Mouse (Mus musculus): ENCODE measurements around the gene Polq. TPM values are rescaled to one million over a fixed set of nuclear protein-coding genes. Genes with fewer than 3 reads are reported as not detected.

Gene Polq
- polyA plus RNA-seq (2012; rRNA removed): 4.3 and 4.4 TPM in 2 replicates

DNA sequence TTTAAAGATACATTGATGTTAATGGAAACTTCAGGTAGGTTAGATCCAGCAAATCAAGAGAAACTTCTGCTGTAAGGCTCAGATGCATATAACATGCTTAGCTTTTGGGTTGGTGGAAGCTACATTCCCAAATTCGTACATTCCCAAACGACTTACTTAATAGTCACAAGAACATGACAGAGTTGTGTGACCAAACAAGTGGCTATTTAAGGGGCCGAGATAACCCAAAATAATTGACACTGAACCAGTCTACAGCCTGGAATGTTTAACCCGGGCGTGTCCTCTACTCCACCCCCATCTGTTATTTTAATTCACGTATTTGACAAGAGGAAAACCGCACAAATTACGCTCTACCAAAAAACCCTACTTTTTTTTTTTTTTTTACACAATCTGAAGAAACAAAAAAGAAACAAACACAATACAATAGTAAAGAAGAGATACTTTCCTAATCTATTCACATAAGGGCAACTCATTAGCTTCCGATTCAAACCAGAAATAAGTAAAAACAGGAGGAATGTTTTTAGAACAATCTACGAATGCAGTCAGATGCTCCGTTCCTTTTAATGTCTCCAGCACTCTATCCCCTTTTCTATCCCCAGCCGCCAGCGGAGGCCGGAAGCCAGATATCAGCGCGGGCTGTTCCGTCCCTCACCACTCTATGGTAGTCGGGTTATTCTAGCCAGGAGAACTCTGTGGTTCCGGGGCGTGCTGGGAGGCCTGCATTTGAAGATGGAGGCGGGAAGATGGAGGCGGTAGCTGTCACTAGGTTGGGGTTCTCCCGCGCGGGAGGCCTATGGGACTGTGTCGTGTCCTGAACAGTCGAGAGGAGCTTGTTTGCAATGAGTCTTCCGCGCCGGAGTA lies at the start of gene Polq:
Gene Polq (plus strand): TSS at position 726 of the 861 bp plus-strand sequence.
- peak; percentile 98 for DNase-seq (ENCODE audit: low read depth)
- no peak for TF ChIP-seq CTCF (IDR thresholded peaks at IDR 0.05; ENCODE audit: borderline replicate concordance, extremely low read depth, insufficient read depth, insufficient read length)
- peak; percentile 30; the same call in 1 of the 2 replicates for TF ChIP-seq POLR2A (IDR thresholded peaks at IDR 0.05; ENCODE audit: borderline replicate concordance, extremely low read depth, insufficient read depth, insufficient read length, poor library complexity, severe bottlenecking)

DNA sequence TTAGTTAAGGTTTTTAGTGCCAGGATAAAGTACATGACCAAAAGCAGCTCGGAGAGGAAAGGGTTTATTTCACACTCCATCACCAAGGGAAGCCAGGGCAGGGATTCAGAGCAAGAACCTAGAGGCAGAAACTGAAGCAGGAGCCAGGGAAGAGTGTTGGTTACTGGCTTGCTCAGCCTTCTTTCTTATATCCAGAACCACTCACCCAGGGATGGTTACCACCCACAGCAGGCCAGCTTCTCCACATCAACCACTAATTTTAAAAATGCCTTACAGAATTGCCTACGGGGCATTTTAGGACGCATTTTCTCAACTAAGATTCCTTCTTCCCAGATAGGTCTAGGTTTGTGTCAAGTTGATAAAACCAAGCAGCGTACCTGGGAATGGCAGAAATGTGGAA lies 48.2 kb upstream of the Polq start:
- TF ChIP-seq POLR2A (IDR thresholded peaks at IDR 0.05; ENCODE audit: borderline replicate concordance, extremely low read depth, insufficient read depth, insufficient read length, poor library complexity, severe bottlenecking) (no peak), CTCF (IDR thresholded peaks at IDR 0.05; ENCODE audit: borderline replicate concordance, extremely low read depth, insufficient read depth, insufficient read length) (no peak)
- DNase-seq (ENCODE audit: low read depth): no peak

DNA sequence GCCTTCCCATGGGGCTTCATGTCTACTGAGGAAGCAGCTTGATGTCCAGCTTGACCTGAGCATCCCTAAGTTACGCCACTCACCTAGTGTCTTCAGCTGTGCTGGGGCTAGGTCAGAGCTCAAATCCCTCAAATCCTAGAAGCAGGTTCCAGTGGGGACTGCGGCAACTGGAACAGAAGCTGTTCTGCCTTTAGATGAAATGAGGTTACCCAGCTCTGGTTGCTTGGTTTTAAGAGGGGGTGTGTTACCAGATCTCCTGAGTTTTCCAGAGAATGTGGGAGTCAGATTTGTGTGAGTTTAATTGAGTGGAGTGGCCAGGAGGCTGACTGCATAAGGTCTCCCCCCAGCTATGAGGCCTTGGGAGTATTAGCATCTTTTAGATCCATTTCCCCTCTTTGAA lies 32.5 kb upstream of the Polq start:
- no peak for TF ChIP-seq CTCF (IDR thresholded peaks at IDR 0.05; ENCODE audit: borderline replicate concordance, extremely low read depth, insufficient read depth, insufficient read length)
- no peak for TF ChIP-seq POLR2A (IDR thresholded peaks at IDR 0.05; ENCODE audit: borderline replicate concordance, extremely low read depth, insufficient read depth, insufficient read length, poor library complexity, severe bottlenecking)
- DNase-seq (ENCODE audit: low read depth): no peak

DNA sequence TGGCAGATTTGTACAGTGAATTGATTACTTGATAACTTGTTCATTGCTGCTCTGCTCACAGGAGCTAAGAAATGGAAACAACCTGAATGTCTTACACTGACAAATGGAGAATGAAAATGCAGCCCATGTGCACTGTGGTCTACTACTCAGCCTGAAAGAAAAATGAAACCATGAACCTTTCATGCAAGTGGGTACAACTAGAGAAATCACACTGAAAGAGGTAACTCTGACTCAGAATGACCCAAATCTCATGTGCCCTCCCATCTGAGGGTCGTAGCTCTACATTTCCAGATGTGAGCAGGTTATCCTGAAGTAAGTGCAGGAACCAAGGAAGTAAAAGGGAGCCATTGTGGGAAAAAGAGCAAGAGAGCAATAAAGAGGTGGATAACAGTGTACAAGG lies 27.8 kb upstream of the Polq start:
- TF ChIP-seq CTCF (IDR thresholded peaks at IDR 0.05; ENCODE audit: borderline replicate concordance, extremely low read depth, insufficient read depth, insufficient read length): no peak
- no peak for TF ChIP-seq POLR2A (IDR thresholded peaks at IDR 0.05; ENCODE audit: borderline replicate concordance, extremely low read depth, insufficient read depth, insufficient read length, poor library complexity, severe bottlenecking)
- no peak for DNase-seq (ENCODE audit: low read depth)

DNA sequence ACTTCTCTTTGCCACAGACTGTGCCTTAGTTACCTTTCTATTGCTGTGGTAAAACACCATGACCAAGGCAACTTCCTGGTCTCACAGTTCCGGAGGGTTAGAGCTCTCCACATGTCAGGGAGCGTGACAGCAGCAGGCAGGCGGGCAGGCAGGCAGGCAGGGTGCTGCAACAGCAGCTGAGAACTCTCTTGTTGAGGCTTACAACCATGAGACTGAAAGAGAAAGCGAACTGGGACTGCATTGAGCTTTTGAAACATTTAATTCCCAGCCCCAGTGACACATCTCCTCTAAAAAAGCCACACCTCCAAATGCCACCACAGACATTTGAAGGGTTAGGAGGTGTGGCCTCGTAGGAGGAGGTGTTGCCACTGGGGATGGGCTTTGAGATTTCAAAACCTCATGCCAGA lies 25.9 kb upstream of the Polq start:
- TF ChIP-seq POLR2A (IDR thresholded peaks at IDR 0.05; ENCODE audit: borderline replicate concordance, extremely low read depth, insufficient read depth, insufficient read length, poor library complexity, severe bottlenecking) (no peak), CTCF (IDR thresholded peaks at IDR 0.05; ENCODE audit: borderline replicate concordance, extremely low read depth, insufficient read depth, insufficient read length) (no peak)

DNA sequence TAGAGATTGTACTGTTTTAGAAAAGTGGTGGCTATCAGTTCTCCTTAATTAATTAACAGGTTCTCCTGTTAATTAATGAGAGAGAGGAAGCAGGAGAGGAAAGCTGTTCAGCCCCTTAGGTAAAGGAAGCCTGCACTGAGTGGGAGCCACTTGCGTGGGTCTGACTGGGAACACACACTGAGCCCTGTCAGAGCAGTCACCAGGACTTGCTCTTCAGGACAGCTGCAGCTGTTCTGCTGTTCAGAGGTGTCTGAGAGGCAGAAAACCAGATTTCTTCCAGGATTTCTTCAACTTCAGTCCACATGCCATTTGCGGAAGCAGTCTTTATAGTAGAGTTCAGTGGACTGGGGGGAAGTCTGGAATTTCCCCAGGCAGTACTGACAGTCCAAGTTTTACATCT lies 24.2 kb upstream of the Polq start:
- TF ChIP-seq CTCF (IDR thresholded peaks at IDR 0.05; ENCODE audit: borderline replicate concordance, extremely low read depth, insufficient read depth, insufficient read length) (no peak), POLR2A (IDR thresholded peaks at IDR 0.05; ENCODE audit: borderline replicate concordance, extremely low read depth, insufficient read depth, insufficient read length, poor library complexity, severe bottlenecking) (no peak)
- no peak for DNase-seq (ENCODE audit: low read depth)

More for the DNA sequence above, 25.9 kb upstream of the Polq start:
- no peak for DNase-seq (ENCODE audit: low read depth)

DNA sequence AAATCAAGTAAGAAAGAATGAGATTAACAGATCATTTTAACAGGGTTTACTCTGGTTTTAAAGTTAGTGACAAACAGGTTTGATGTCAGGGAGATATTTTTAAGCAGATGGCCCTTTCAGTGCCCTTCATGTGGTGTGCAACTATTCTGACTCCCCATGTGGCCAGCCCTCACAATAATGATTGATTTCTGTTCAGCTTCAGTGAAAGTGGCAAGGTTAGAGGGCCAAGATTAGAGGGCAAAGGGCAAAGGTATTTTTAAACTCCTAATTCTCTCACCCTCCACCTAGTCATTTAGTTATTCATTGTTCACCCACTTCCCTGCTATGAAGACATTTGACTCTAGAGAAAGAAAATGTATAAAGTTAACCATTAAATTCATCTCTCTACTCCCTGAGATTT lies 23.5 kb upstream of the Polq start:
- TF ChIP-seq POLR2A (IDR thresholded peaks at IDR 0.05; ENCODE audit: borderline replicate concordance, extremely low read depth, insufficient read depth, insufficient read length, poor library complexity, severe bottlenecking) (no peak), CTCF (IDR thresholded peaks at IDR 0.05; ENCODE audit: borderline replicate concordance, extremely low read depth, insufficient read depth, insufficient read length) (no peak)
- DNase-seq (ENCODE audit: low read depth): no peak

DNA sequence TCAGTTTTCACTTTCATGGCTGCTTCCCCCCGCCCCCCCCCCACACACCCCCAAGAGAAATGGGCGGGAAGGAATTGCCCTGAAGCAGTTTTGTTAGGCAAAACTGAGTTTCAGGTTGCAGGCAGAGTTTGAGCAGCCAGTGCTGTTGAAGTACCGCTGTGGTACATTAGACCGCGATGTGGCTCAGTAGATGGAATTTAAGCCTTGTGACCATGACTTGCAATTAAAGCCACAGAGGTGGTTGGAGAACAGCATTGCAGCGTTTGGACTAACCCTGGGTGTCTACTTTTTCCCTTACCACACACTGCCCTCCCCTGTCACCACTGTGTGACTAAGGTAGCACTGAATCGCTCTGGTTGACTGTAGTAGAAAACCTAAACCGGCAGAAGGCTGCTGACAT lies 22.1 kb upstream of the Polq start:
- TF ChIP-seq CTCF (IDR thresholded peaks at IDR 0.05; ENCODE audit: borderline replicate concordance, extremely low read depth, insufficient read depth, insufficient read length) (no peak), POLR2A (IDR thresholded peaks at IDR 0.05; ENCODE audit: borderline replicate concordance, extremely low read depth, insufficient read depth, insufficient read length, poor library complexity, severe bottlenecking) (no peak)
- DNase-seq (ENCODE audit: low read depth): no peak

DNA sequence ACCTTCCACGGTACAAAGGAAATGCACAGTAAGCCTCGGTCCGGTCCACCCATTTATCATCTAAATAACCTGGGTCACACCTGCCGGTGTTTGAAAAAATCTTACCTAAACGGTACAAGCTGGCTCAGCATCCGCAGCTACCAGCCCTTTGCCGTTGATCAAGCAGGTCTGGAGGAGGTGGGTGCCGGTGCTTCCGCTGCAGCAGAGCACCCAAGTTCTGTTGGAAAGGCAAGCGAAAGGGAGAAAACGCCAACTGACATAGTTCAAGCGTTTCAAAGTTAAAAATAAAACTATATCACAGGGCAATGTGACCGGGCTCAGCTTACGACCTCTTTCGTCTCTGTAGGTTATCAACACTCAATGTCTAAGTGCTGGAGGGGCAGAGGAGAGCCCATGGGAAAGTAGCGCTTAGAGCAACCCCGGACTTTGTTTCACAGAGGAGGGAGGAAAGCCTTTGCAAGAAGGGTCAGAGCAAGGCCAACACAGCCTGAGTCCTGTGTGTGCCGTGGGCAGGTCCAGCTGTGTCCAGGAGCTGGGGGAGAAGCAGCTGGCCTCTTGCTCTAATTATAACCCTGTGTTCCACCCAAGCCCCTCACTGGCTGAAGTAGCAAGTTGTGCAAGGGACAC lies 21.5 kb upstream of the Polq start, which contains the start of gene Fbxo40:
Gene Fbxo40 (minus strand): TSS at position 469 of the 627 bp plus-strand sequence.
- DNase-seq (ENCODE audit: low read depth): no peak
- no peak for TF ChIP-seq CTCF (IDR thresholded peaks at IDR 0.05; ENCODE audit: borderline replicate concordance, extremely low read depth, insufficient read depth, insufficient read length)

- no peak for DNase-seq (ENCODE audit: low read depth)
- no peak for TF ChIP-seq CTCF (IDR thresholded peaks at IDR 0.05; ENCODE audit: borderline replicate concordance, extremely low read depth, insufficient read depth, insufficient read length)
- no peak for TF ChIP-seq POLR2A (IDR thresholded peaks at IDR 0.05; ENCODE audit: borderline replicate concordance, extremely low read depth, insufficient read depth, insufficient read length, poor library complexity, severe bottlenecking)
Observed at GRCm38 (mm10) chr16:36997650-36998049, 13.9 kb upstream of the Polq start.

DNA sequence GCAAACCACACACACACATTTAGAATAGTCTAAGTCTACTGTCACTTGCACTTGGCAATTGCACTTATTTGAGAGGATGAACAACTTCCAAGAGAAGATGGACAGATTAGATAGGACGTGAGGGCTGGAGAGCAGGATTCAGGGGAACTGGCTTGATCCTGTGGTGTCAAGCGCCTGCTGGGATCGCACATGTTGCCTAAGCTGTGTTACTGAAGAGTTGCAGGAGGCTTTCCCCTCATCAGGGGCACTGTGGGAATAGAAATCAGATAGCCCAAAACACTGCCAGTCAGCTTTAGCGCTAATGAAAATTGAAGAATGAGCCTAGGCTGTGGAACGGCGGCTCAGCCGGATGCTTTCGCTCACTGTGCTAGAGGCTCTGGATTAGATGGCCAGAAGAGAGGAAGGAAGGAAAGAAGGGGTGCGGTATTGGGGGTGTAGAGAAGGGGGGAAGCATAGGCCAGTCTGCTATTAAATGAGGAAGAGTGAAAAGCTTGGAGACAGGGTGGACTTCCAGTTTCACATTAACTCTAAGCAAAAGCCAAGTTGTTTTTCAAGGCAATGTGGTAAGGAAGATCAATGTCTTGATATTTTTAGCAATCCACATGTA lies 12.1 kb upstream of the Polq start:
- no peak for TF ChIP-seq POLR2A (IDR thresholded peaks at IDR 0.05; ENCODE audit: borderline replicate concordance, extremely low read depth, insufficient read depth, insufficient read length, poor library complexity, severe bottlenecking)
- no peak for TF ChIP-seq CTCF (IDR thresholded peaks at IDR 0.05; ENCODE audit: borderline replicate concordance, extremely low read depth, insufficient read depth, insufficient read length)
- DNase-seq (ENCODE audit: low read depth): no peak
